Mouse (Mus musculus) liver, adult 2 months (tissue): ENCODE measurements around the gene Mpv17l2.

Source experiments
- CTCF ChIP-seq: fragments of 200-500 bp; IDR thresholded peaks from 2 replicates; pipeline ENCODE4 v1.5.1; 2011; ENCODE audit warnings: low read depth, low read length, control low read depth
- POLR2A ChIP-seq: fragments of 200-500 bp; IDR thresholded peaks from 2 replicates; pipeline ENCODE4 v1.6.1; 2011; ENCODE audit warnings: low read length, control low read depth; ENCODE audit not compliant: insufficient read depth; ENCODE audit errors: extremely low read depth

DNA sequence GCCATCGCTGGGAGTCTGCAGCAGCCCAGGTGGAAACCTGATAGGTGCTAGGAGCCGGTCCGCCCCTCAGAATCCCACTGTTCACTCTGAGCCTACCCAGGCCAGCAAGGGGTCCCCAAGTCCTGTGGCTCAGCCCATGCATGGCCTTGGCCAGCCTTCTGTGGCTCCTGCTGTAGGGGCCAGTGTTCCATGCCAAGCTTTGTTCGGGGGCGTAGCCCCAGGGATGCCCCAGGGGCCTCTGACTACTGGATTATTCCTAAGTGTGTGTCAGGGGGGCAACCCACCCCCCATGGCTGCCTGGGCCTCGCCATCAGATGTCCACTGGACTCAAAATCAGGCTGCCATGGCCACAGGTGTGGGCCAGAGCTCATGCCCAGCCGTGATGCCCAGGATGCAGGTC is 46.8 kb downstream of the Mpv17l2 start:
- no peak for TF ChIP-seq CTCF
- no peak for TF ChIP-seq POLR2A
